Mouse (Mus musculus) ES-Bruce4 (cell line): ENCODE measurements around the gene Krtap28-10.

Experiments used
- CTCF ChIP-seq: IDR thresholded peaks from one replicate; pipeline ENCODE4 v1.8.1; 2011; ENCODE audit warnings: low read depth, low read length
- EP300 ChIP-seq: IDR thresholded peaks from 2 replicates; pipeline ENCODE4 v1.6.1; 2011; ENCODE audit warnings: low read depth, low read length; ENCODE audit not compliant: insufficient read depth
- POLR2A ChIP-seq: IDR thresholded peaks from one replicate; pipeline ENCODE4 v1.8.1; 2011; ENCODE audit warnings: low read length; ENCODE audit not compliant: insufficient read depth

GRCm38 (mm10) chr1:83076190-83076917 is 34.1 kb upstream of the Krtap28-10 start:
- no peak for TF ChIP-seq POLR2A
- peak; percentile 4 for TF ChIP-seq CTCF
- TF ChIP-seq EP300: no peak
